In genomic region chr11:115382891-115383290, GRCm38 (mm10) we compare ENCODE assay signal across 9 mouse cellular contexts. TPM values are rescaled to one million over a fixed set of nuclear protein-coding genes. Genes with fewer than 3 reads are reported as not detected.
A peak's percentile ranks its signal among the peaks of the same experiment; 100 is the strongest.
DNase-seq lines count a peak whose midpoint lies in the region; ATAC-seq lines count a peak whose summit lies in the region.
"Had no signal": no experiment of that assay in that cellular context is flagged by ENCODE, and none has a peak within 500 bp of the region (broad histone marks: within the 10 kb centered on the region; RNA-seq: fewer than 3 reads in every experiment).

No protein-coding gene starts in this region.

- 23% methylated on average over 5 of the region's 5 CpGs for WGBS in heart, embryonic 11.5 days (ENCODE audit: insufficient replicate concordance)
- 11% methylated on average over 5 of the region's 5 CpGs for WGBS in hindbrain, embryonic 14.5 days
- WGBS in midbrain, embryonic 16.5 days, result 7% methylated on average over 5 of the region's 5 CpGs

- no peaks in the 10 kb centered on the region for H3K9me3 ChIP-seq in heart, embryonic 11.5 days (replicated peaks; ENCODE audit: control insufficient read depth, low read length)
- H3K9me3 ChIP-seq in hindbrain, embryonic 14.5 days (ENCODE audit: control insufficient read depth, low read length), result no peaks in the 10 kb centered on the region
- no peaks in the 10 kb centered on the region for H3K9me3 ChIP-seq in midbrain, embryonic 16.5 days (replicated peaks; ENCODE audit: control insufficient read depth, low read length, poor library complexity, severe bottlenecking)

- H3K4me3 ChIP-seq in heart, embryonic 11.5 days (ENCODE audit: low read depth, low read length), result peak overlapping the region; percentile 78
- peak overlapping the region; percentile 83 for H3K4me3 ChIP-seq in hindbrain, embryonic 14.5 days (replicated peaks; ENCODE audit: low read length)
- peak overlapping the region; percentile 80 for H3K4me3 ChIP-seq in midbrain, embryonic 16.5 days (ENCODE audit: low read depth, low read length)

- peaks cover 27% of the 10 kb centered on the region for H3K4me1 ChIP-seq in heart, embryonic 11.5 days (ENCODE audit: control insufficient read depth, insufficient read depth, low read length)
- peaks cover 33% of the 10 kb centered on the region for H3K4me1 ChIP-seq in hindbrain, embryonic 14.5 days (replicated peaks; ENCODE audit: control insufficient read depth, insufficient read depth, low read length)
- peaks cover 33% of the 10 kb centered on the region for H3K4me1 ChIP-seq in midbrain, embryonic 16.5 days (ENCODE audit: control insufficient read depth, insufficient read depth, low read length)

- peaks cover 15% of the 10 kb centered on the region; the same call in 1 of the 2 replicates for H3K27me3 ChIP-seq in heart, embryonic 11.5 days (ENCODE audit: control insufficient read depth, insufficient read depth, low read length)
- H3K27me3 ChIP-seq in hindbrain, embryonic 14.5 days (ENCODE audit: control insufficient read depth, insufficient read depth, low read length), result no peaks in the 10 kb centered on the region
- no peaks in the 10 kb centered on the region for H3K27me3 ChIP-seq in midbrain, embryonic 16.5 days (ENCODE audit: control insufficient read depth, insufficient read depth, low read depth, low read length)
- H3K27me3 ChIP-seq: Patski had no signal

- H3K4me2 ChIP-seq in heart, embryonic 11.5 days, result peak overlapping the region; percentile 75
- H3K4me2 ChIP-seq in hindbrain, embryonic 14.5 days (replicated peaks), result peak overlapping the region; percentile 93
- H3K4me2 ChIP-seq in midbrain, embryonic 16.5 days (ENCODE audit: low read length), result peak overlapping the region; percentile 91

- H3K36me3 ChIP-seq in heart, embryonic 11.5 days (ENCODE audit: control insufficient read depth, insufficient read depth, low read length), result no peaks in the 10 kb centered on the region
- no peaks in the 10 kb centered on the region for H3K36me3 ChIP-seq in hindbrain, embryonic 14.5 days (replicated peaks; ENCODE audit: control insufficient read depth, insufficient read depth)
- H3K36me3 ChIP-seq in midbrain, embryonic 16.5 days (ENCODE audit: control insufficient read depth, insufficient read depth, low read length), result no peaks in the 10 kb centered on the region

- no peak overlapping the region for H3K27ac ChIP-seq in heart, embryonic 11.5 days (ENCODE audit: low read depth, low read length)
- peak overlapping the region; percentile 93 for H3K27ac ChIP-seq in hindbrain, embryonic 14.5 days
- peak overlapping the region; percentile 65 for H3K27ac ChIP-seq in midbrain, embryonic 16.5 days (ENCODE audit: low read length)

- DNase-seq in heart, postnatal 36 days, result no peak
- peak; percentile 66 for DNase-seq in cerebellum, adult 9-10 months
- DNase-seq in hindbrain, embryonic 14.5 days (ENCODE audit: low spot score), result no peak
- DNase-seq in gastrocnemius, postnatal 25 days, result no peak
- DNase-seq in right cerebral cortex, adult 2 months (ENCODE audit: low spot score in 2 of 2), result no peak

- intact Hi-C loops in heart, postnatal 36 days (cut with DNase I), result loop anchor here (2.0 kb wide), 2 partner anchors 20 to 30 kb away; partner anchors contain the start of gene Mrpl58

- no peak for ATAC-seq in heart, embryonic 11.5 days (replicated peaks; ENCODE audit: insufficient number of reproducible peaks, low FRiP score, low TSS enrichment)
- no peak for ATAC-seq in hindbrain, embryonic 14.5 days (ENCODE audit: low FRiP score)
- ATAC-seq in midbrain, embryonic 16.5 days, result no peak
- no peak for ATAC-seq in CD4-positive, CD25-positive, alpha-beta regulatory T cell, adult 4 months

- peak overlapping the region; percentile 85 for H3K9ac ChIP-seq in heart, embryonic 11.5 days (ENCODE audit: low read depth, low read length)
- H3K9ac ChIP-seq in hindbrain, embryonic 14.5 days, result peak overlapping the region; percentile 91
- H3K9ac ChIP-seq in midbrain, embryonic 16.5 days (ENCODE audit: low read depth, low read length), result peak overlapping the region; percentile 95

RNA-seq across cellular contexts. Expression of gene Cdr2l, which starts 1.2 kb away (rescaled TPM):
- polyA plus RNA-seq in heart, embryonic 11.5 days (2014; fragmentation: Nextera tagmentation; extraction: Ambion mirVana), result 6.2 and 7.8 TPM in 2 replicates
- 1 to 10 TPM; 5.8 to 5.9 TPM for total RNA-seq in heart, postnatal 36 days (2021)
- 25.7 and 28.5 TPM in 2 replicates for polyA plus RNA-seq in hindbrain, embryonic 14.5 days (2014; fragmentation: Nextera tagmentation; extraction: Ambion mirVana)
- 18.5 and 21.6 TPM in 2 replicates for polyA plus RNA-seq in midbrain, embryonic 16.5 days (2015; fragmentation: Nextera tagmentation; extraction: Ambion mirVana)
- not detected for polyA plus RNA-seq in CD4-positive, CD25-positive, alpha-beta regulatory T cell, adult 4 months (2017; shearing (Covaris generic))
- total RNA-seq in gastrocnemius, postnatal 25 days (2021), result 1 to 10 TPM; 3.1 to 4.0 TPM

RNA-seq across cellular contexts. Expression of gene Hid1, which starts 15.3 kb away (rescaled TPM):
- 6.2 and 7.8 TPM in 2 replicates for polyA plus RNA-seq in heart, embryonic 11.5 days (2014; fragmentation: Nextera tagmentation; extraction: Ambion mirVana)
- total RNA-seq in heart, postnatal 36 days (2021), result 1 to 10 TPM; 4.2 to 4.8 TPM
- polyA plus RNA-seq in hindbrain, embryonic 14.5 days (2014; fragmentation: Nextera tagmentation; extraction: Ambion mirVana), result 44.5 and 50.2 TPM in 2 replicates
- 68.6 and 75.2 TPM in 2 replicates for polyA plus RNA-seq in midbrain, embryonic 16.5 days (2015; fragmentation: Nextera tagmentation; extraction: Ambion mirVana)
- 1 to 10 TPM; 2.4 to 3.9 TPM for polyA plus RNA-seq in CD4-positive, CD25-positive, alpha-beta regulatory T cell, adult 4 months (2017; shearing (Covaris generic))
- 1 to 10 TPM; 1.4 to 2.8 TPM for total RNA-seq in gastrocnemius, postnatal 25 days (2021)

RNA-seq across cellular contexts. Expression of gene Mrpl58, which starts 20.7 kb away (rescaled TPM):
- polyA plus RNA-seq in heart, embryonic 11.5 days (2014; fragmentation: Nextera tagmentation; extraction: Ambion mirVana), result 163 and 177 TPM in 2 replicates
- 100 to 1,000 TPM; 134 to 149 TPM for total RNA-seq in heart, postnatal 36 days (2021)
- 196 and 222 TPM in 2 replicates for polyA plus RNA-seq in hindbrain, embryonic 14.5 days (2014; fragmentation: Nextera tagmentation; extraction: Ambion mirVana)
- polyA plus RNA-seq in midbrain, embryonic 16.5 days (2015; fragmentation: Nextera tagmentation; extraction: Ambion mirVana), result 173 and 180 TPM in 2 replicates
- polyA plus RNA-seq in CD4-positive, CD25-positive, alpha-beta regulatory T cell, adult 4 months (2017; shearing (Covaris generic)), result 100 to 1,000 TPM; 177 to 185 TPM
- 10 to 100 TPM; 86.6 to 96.1 TPM for total RNA-seq in gastrocnemius, postnatal 25 days (2021)

RNA-seq across cellular contexts. Expression of gene Atp5h, which starts 36.9 kb away (rescaled TPM):
- polyA plus RNA-seq in heart, embryonic 11.5 days (2014; fragmentation: Nextera tagmentation; extraction: Ambion mirVana), result 1,505 and 1,518 TPM in 2 replicates
- total RNA-seq in heart, postnatal 36 days (2021), result 1,000 to 10,000 TPM; 2,281 to 2,357 TPM
- polyA plus RNA-seq in hindbrain, embryonic 14.5 days (2014; fragmentation: Nextera tagmentation; extraction: Ambion mirVana), result 897 and 1,000 TPM in 2 replicates
- 773 and 819 TPM in 2 replicates for polyA plus RNA-seq in midbrain, embryonic 16.5 days (2015; fragmentation: Nextera tagmentation; extraction: Ambion mirVana)
- 100 to 1,000 TPM; 602 to 622 TPM for polyA plus RNA-seq in CD4-positive, CD25-positive, alpha-beta regulatory T cell, adult 4 months (2017; shearing (Covaris generic))
- total RNA-seq in gastrocnemius, postnatal 25 days (2021), result 100 to 1,000 TPM; 909 to 922 TPM

RNA-seq across cellular contexts. Expression of gene Kctd2, which starts 37.0 kb away (rescaled TPM):
- 12.0 and 12.7 TPM in 2 replicates for polyA plus RNA-seq in heart, embryonic 11.5 days (2014; fragmentation: Nextera tagmentation; extraction: Ambion mirVana)
- total RNA-seq in heart, postnatal 36 days (2021), result 10 to 100 TPM; 27.9 to 28.3 TPM
- polyA plus RNA-seq in hindbrain, embryonic 14.5 days (2014; fragmentation: Nextera tagmentation; extraction: Ambion mirVana), result 31.3 and 32.3 TPM in 2 replicates
- polyA plus RNA-seq in midbrain, embryonic 16.5 days (2015; fragmentation: Nextera tagmentation; extraction: Ambion mirVana), result 20.1 and 23.1 TPM in 2 replicates
- polyA plus RNA-seq in CD4-positive, CD25-positive, alpha-beta regulatory T cell, adult 4 months (2017; shearing (Covaris generic)), result 1 to 10 TPM; 8.3 to 9.1 TPM
- total RNA-seq in gastrocnemius, postnatal 25 days (2021), result 10 to 100 TPM; 13.4 to 14.4 TPM
